Mouse (Mus musculus) heart, embryonic 11.5 days (tissue): Measurements from ENCODE around the gene Glb1. TPM values are rescaled to one million over a fixed set of nuclear protein-coding genes. Genes with fewer than 3 reads are reported as not detected.

Source experiments
- ATAC-seq: fragments of 200-750 bp; cut with Nextera tagmentation; replicated peaks from 2 replicates; pipeline ENCODE4 v1.8.0; 2017; ENCODE audit warnings: moderate library complexity; ENCODE audit not compliant: insufficient number of reproducible peaks, low FRiP score, low TSS enrichment
- H3K27ac ChIP-seq: fragments of 300-500 bp; sonication (generic); 2 replicates; pipeline ENCODE4 v1.5.1; 2014; ENCODE audit warnings: mild to moderate bottlenecking, low read depth, low read length
- H3K27me3 ChIP-seq: fragments of 300-500 bp; sonication (generic); 2 replicates; pipeline ENCODE4 v1.6.1; 2014; ENCODE audit warnings: mild to moderate bottlenecking, low read length, mixed read lengths; ENCODE audit not compliant: control insufficient read depth, insufficient read depth
- H3K36me3 ChIP-seq: fragments of 300-500 bp; sonication (generic); 2 replicates; pipeline ENCODE4 v1.6.1; 2014; ENCODE audit warnings: mild to moderate bottlenecking, low read length, moderate library complexity, mixed read lengths; ENCODE audit not compliant: control insufficient read depth, insufficient read depth
- H3K4me1 ChIP-seq: fragments of 300-500 bp; sonication (generic); 2 replicates; pipeline ENCODE4 v1.6.1; 2014; ENCODE audit warnings: low read length; ENCODE audit not compliant: control insufficient read depth, insufficient read depth
- H3K4me2 ChIP-seq: fragments of 300-500 bp; sonication (generic); 2 replicates; pipeline ENCODE4 v1.6.1; 2014; ENCODE audit warnings: mild to moderate bottlenecking, moderate library complexity
- H3K4me3 ChIP-seq: fragments of 300-500 bp; sonication (generic); 2 replicates; pipeline ENCODE4 v1.5.1; 2014; ENCODE audit warnings: low read depth, low read length
- H3K9ac ChIP-seq: fragments of 300-500 bp; sonication (generic); 2 replicates; pipeline ENCODE4 v1.6.1; 2014; ENCODE audit warnings: mild to moderate bottlenecking, low read depth, low read length, moderate library complexity
- H3K9me3 ChIP-seq: fragments of 300-500 bp; sonication (generic); replicated peaks from 2 replicates; pipeline ENCODE4 v1.6.1; 2016; ENCODE audit warnings: low read length; ENCODE audit not compliant: control insufficient read depth
- WGBS: fragments of 180-500 bp; shearing (Covaris S2); extraction: QIAGEN DNeasy Blood & Tissue Kit; methylation state at CpG from one replicate; pipeline ENCODE4 v1.1.7; 2014; ENCODE audit not compliant: insufficient replicate concordance; 5-methylcytosine and 5-hydroxymethylcytosine counted together
- polyA plus RNA-seq: library from polyadenylated mRNA; unstranded; fragments of >200 nt; fragmentation: Nextera tagmentation; extraction: Ambion mirVana; gene quantifications from 2 replicates; pipeline ENCODE4 v1.2.1, GENCODE M21; 2014

Glb1 gene
- polyA plus RNA-seq, 1 experiment from 2014 or later: 39.6 TPM

DNA sequence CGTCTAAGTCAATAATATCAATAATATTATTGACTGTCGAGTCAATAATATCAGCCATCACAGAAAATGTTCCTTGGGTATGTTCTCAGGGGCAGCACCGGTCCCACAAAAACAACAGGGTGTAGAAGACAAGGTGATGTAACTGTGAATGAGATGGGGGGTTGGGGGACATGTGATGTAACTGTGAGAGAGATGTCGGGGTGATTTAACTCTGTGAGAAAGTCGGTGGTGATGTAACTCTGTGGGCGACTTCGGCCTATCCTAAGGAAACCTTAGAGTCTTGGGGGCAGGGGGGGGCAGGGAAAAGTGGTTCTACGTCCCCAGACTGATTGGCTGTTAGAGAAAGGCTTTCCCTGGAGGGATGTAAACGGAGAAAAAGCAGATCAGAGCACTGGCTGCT lies 41.3 kb downstream of the Glb1 start:
- no peak overlapping the region for H3K9ac ChIP-seq
- no peak for ATAC-seq
- H3K27ac ChIP-seq: no peak overlapping the region
- H3K9me3 ChIP-seq: no peaks in the 10 kb centered on the region
- 91% methylated on average over 9 of the region's 9 CpGs for WGBS
- no peaks in the 10 kb centered on the region for H3K4me1 ChIP-seq
- H3K36me3 ChIP-seq: no peaks in the 10 kb centered on the region
- no peaks in the 10 kb centered on the region for H3K27me3 ChIP-seq
- H3K4me2 ChIP-seq: no peak overlapping the region
- H3K4me3 ChIP-seq: no peak overlapping the region

DNA sequence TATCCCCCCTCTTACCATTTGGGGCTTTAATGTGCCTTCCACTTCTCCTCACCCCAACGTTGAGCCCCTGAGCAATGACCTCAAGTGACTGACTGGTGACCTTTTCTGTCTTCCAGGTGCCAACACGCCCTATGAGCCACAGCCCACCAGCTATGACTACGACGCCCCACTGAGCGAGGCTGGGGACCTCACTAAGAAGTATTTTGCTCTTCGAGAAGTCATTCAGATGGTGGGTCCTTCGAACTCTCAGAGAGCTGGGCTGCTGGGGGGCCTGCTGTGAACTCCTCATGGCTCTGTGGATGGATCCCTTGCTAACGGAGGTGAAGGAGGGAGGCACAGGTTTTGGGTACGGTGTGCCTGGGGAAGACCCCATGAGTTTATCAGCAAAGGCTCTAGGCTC lies 42.0 kb downstream of the Glb1 start:
- ATAC-seq: no peak
- Histone ChIP-seq H3K4me1 (no peaks in the 10 kb centered on the region), H3K9ac (no peak overlapping the region), H3K27ac (no peak overlapping the region), H3K4me3 (no peak overlapping the region), H3K36me3 (no peaks in the 10 kb centered on the region), H3K9me3 (no peaks in the 10 kb centered on the region), H3K27me3 (no peaks in the 10 kb centered on the region), H3K4me2 (no peak overlapping the region)
- WGBS: 78% methylated on average over 9 of the region's 9 CpGs

DNA sequence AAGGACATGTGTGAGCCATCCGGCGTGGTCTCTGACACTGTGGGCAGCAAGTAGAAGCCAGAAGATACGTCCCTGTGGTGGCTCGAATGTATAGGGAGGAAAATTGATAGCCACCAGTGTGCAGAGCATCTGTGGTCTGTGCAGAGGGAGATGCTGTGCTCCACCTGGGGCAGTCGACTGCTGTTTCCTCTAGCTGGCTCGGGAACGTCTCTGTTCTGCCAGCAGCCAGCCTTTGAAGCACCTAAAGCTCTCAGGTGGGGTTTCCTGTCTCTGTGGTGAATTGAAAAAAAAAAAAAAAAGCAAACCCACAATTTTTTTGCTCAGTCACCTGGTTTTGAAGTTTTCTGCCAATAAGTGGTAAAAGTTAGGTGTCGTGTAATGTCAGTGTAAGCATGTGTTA lies 42.5 kb downstream of the Glb1 start:
- Histone ChIP-seq H3K4me1 (no peaks in the 10 kb centered on the region), H3K36me3 (no peaks in the 10 kb centered on the region), H3K4me2 (no peak overlapping the region), H3K4me3 (no peak overlapping the region), H3K27ac (no peak overlapping the region), H3K9ac (no peak overlapping the region), H3K9me3 (no peaks in the 10 kb centered on the region), H3K27me3 (no peaks in the 10 kb centered on the region)
- 88% methylated on average over 8 of the region's 8 CpGs for WGBS
- ATAC-seq: no peak

DNA sequence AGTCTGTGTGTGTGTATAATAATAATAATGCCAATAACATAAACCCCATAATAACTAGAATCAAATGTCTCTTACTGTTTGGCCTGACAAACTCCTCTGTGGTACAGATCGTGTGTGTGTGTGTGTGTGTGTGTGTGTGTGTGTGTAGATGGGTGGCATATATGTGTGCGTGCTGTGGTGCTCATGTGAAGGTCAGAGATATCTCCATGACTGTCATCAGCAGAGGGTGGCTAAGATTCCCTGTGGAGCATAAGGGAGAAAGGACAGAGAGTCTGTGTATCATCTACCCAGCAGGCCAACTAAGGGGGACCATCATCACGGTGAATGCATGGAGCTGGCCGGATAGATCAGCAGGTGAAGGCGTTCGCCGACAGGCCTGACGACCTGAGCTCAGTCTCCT lies 46.0 kb downstream of the Glb1 start:
- Histone ChIP-seq H3K27me3 (no peaks in the 10 kb centered on the region), H3K9ac (no peak overlapping the region), H3K27ac (0 out of 2 replicates have a peak overlapping the region, but pooled peaks have one; percentile 30), H3K9me3 (no peaks in the 10 kb centered on the region), H3K4me3 (no peak overlapping the region), H3K4me2 (no peak overlapping the region), H3K36me3 (no peaks in the 10 kb centered on the region), H3K4me1 (no peaks in the 10 kb centered on the region)
- ATAC-seq: peak; percentile 56
- WGBS: 61% methylated on average over 8 of the region's 8 CpGs

DNA sequence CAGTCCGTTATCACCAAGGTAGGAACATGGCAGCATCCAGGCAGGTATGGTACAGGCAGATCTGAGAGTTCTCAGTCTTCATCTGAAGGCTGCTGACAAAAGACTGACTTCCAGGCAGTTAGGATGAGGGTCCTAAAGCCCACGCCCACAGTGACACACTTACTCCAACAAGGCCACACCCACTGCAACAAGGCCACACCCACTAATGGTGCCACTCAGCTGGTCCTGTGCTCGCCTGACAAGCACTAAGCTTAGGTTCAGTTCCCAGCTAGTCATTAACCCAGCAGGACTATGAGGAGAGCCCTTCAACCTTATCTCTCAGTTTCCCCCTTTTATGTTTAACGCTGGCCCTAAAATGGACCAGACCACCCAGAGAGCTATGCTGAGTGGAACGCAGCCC lies 47.8 kb downstream of the Glb1 start:
- no peak overlapping the region for H3K9ac ChIP-seq
- no peaks in the 10 kb centered on the region for H3K9me3 ChIP-seq
- ATAC-seq: no peak
- no peaks in the 10 kb centered on the region for H3K27me3 ChIP-seq
- H3K4me1 ChIP-seq: no peaks in the 10 kb centered on the region
- H3K36me3 ChIP-seq: no peaks in the 10 kb centered on the region
- H3K27ac ChIP-seq: no peak overlapping the region
- 60% methylated on average over 5 of the region's 5 CpGs for WGBS
- H3K4me3 ChIP-seq: no peak overlapping the region
- no peak overlapping the region for H3K4me2 ChIP-seq

DNA sequence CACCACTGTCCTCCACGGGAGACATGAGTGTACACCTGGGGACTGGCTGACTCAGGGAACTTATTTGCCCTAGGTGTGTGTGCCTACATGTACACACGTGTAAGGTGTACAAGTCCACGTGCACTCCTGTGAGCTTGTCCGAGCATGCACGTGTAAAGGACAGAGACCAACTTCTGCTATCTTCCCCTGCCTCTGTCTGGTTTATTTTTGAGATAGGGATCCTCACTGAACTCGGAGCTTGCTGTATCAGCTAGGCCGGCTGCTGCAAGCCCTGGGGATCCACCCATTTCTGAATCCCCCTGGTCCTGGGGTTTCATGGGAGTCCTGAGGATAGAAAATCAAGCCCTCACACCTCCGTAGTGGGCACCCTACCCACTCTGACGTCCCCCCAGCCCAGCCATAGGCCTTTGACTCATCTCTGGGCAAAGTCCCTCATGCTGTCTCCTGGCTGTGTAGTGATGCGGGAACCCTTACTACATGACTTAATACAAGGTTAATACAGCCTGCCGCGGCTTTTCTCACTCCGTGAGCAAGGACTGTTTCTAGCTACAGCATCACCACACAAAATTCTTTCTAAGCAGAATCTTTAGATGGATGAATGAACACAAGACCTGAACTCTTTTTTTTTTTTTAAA lies 48.4 kb downstream of the Glb1 start:
- H3K27me3 ChIP-seq: no peaks in the 10 kb centered on the region
- H3K9me3 ChIP-seq: no peaks in the 10 kb centered on the region
- no peak for ATAC-seq
- no peak overlapping the region for H3K4me2 ChIP-seq
- no peaks in the 10 kb centered on the region for H3K4me1 ChIP-seq
- 68% methylated on average over 13 of the region's 13 CpGs for WGBS
- no peak overlapping the region for H3K4me3 ChIP-seq
- H3K36me3 ChIP-seq: no peaks in the 10 kb centered on the region
- H3K27ac ChIP-seq: no peak overlapping the region
- H3K9ac ChIP-seq: no peak overlapping the region

DNA sequence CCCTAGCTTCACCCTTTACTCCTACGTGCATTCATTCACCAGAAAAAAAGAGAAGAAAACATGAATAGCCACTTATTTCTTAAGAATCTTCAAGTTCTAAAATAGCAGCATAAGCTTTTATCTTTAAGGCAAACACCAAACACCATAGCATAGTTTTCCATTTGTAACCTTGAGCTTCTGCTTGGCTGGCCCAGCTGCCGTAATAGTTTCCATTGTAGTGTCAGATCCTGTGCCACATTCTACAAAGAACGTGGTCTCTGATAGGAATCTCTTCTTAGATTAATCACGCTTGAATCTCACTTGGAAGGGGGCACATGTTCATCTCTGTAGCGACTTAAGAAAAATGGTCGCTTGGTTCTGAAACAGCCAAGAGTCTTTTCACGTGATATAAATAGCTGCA lies 50.7 kb downstream of the Glb1 start:
- H3K27ac ChIP-seq: no peak overlapping the region
- peaks cover 4% of the 10 kb centered on the region for H3K36me3 ChIP-seq
- H3K9me3 ChIP-seq: no peaks in the 10 kb centered on the region
- no peak overlapping the region for H3K4me3 ChIP-seq
- WGBS: 84% methylated on average over 7 of the region's 7 CpGs
- no peaks in the 10 kb centered on the region for H3K4me1 ChIP-seq
- H3K27me3 ChIP-seq: no peaks in the 10 kb centered on the region
- H3K4me2 ChIP-seq: no peak overlapping the region
- no peak for ATAC-seq
- no peak overlapping the region for H3K9ac ChIP-seq

DNA sequence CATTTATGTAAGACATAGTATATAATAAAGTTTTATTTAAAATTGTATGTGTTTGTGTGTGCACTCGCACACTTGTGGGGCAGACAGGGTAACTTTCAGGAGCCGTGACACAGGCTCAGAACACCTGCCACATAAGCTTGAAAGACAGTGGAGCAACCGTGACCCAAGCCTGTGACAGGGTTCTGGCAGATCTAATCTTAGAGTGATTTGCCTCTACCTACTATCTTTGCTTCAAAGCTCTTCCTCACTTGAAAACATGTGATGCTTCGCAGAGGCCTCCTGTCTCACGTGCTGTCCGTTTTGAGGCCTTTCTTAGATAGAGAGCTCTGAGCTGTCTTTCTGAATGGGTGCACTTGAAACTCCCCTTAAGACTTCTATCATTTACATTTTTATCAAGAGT lies 51.5 kb downstream of the Glb1 start:
- Histone ChIP-seq H3K4me1 (no peaks in the 10 kb centered on the region), H3K4me2 (no peak overlapping the region), H3K27me3 (no peaks in the 10 kb centered on the region), H3K4me3 (no peak overlapping the region), H3K36me3 (peaks cover 4% of the 10 kb centered on the region), H3K9me3 (no peaks in the 10 kb centered on the region), H3K9ac (no peak overlapping the region), H3K27ac (no peak overlapping the region)
- no peak for ATAC-seq
- WGBS: 64% methylated on average over 6 of the region's 6 CpGs

DNA sequence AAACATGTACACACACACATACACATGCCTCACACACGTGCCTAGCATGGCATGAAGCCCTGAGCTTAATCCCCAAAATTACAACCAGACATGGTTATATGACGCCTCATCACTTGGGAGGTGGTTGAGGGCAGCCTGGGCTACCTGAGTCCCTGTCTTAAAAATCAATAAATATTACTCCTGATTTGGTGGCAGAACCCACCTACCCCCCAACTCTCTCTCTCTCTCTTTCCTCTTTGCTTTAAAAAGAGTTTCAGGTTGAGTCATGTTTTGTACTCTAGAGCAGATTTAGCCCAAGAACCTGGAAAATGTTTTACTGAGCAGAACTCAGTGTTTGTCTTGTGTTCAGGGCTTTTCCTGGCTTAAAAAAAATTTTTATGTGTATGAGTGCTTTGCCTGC lies 54.5 kb downstream of the Glb1 start:
- Histone ChIP-seq H3K9me3 (no peaks in the 10 kb centered on the region), H3K9ac (no peak overlapping the region), H3K36me3 (peaks cover 8% of the 10 kb centered on the region), H3K4me3 (no peak overlapping the region), H3K4me1 (no peaks in the 10 kb centered on the region), H3K27me3 (no peaks in the 10 kb centered on the region), H3K4me2 (no peak overlapping the region), H3K27ac (no peak overlapping the region)
- no peak for ATAC-seq
- 76% methylated on average over 2 of the region's 2 CpGs for WGBS
